Mouse (Mus musculus) liver, embryonic 14.5 days (tissue): ENCODE measurements around the gene 0610010F05Rik.

ENCODE experiments used
- CTCF ChIP-seq: IDR thresholded peaks from 2 replicates; pipeline ENCODE4 v1.5.1; 2016; ENCODE audit warnings: antibody characterized with exemption, low read depth, control low read depth
- EP300 ChIP-seq: IDR thresholded peaks from 2 replicates; pipeline ENCODE4 v1.6.1; 2016; ENCODE audit warnings: antibody characterized with exemption, low read depth

DNA sequence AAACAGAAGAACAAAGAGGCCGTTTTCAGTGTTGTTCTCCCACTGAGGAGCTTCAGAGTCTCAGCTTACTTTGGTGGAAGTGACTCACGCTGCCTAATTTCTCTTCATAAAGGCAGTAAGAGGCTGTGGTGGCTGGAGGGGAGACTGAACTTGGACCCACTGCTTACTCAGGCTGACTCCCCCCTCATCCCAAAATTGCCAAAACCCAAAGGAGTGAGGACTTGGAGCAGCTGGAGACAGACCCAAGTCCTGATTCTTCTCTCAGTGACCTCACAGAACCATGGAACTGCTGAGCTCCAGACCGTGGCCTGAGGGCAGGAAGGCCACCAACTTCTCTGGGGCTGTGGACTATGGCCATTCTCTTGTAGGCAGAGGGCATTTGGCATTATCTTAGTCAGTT, 114.5 kb downstream of the 0610010F05Rik start:
- TF ChIP-seq CTCF (no peak), EP300 (no peak)
